Mouse (Mus musculus) heart, embryonic 12.5 days (tissue): ENCODE measurements around the gene Mtus2. TPM values are rescaled to one million over a fixed set of nuclear protein-coding genes. Genes with fewer than 3 reads are reported as not detected.

Experiments used
- ATAC-seq: fragments of 200-750 bp; cut with Nextera tagmentation; 2 replicates; pipeline ENCODE4 v1.8.0; 2017; ENCODE audit warnings: moderate TSS enrichment, moderate library complexity; ENCODE audit not compliant: insufficient number of reproducible peaks, low FRiP score
- H3K27ac ChIP-seq: fragments of 300-500 bp; sonication (generic); 2 replicates; pipeline ENCODE4 v1.5.1; 2016; ENCODE audit warnings: mild to moderate bottlenecking, moderate library complexity; ENCODE audit not compliant: poor library complexity, severe bottlenecking
- H3K27me3 ChIP-seq: fragments of 300-500 bp; sonication (generic); replicated peaks from 2 replicates; pipeline ENCODE4 v1.6.1; 2016; ENCODE audit warnings: mild to moderate bottlenecking, moderate library complexity
- H3K36me3 ChIP-seq: fragments of 300-500 bp; sonication (generic); 2 replicates; pipeline ENCODE4 v1.6.1; 2016; ENCODE audit warnings: mild to moderate bottlenecking, moderate library complexity
- H3K4me1 ChIP-seq: fragments of 300-500 bp; sonication (generic); replicated peaks from 2 replicates; pipeline ENCODE4 v1.6.1; 2016; ENCODE audit warnings: mild to moderate bottlenecking
- H3K4me2 ChIP-seq: fragments of 300-500 bp; sonication (generic); 2 replicates; pipeline ENCODE4 v1.6.1; 2016; ENCODE audit warnings: mild to moderate bottlenecking, moderate library complexity
- H3K4me3 ChIP-seq: fragments of 300-500 bp; sonication (generic); 2 replicates; pipeline ENCODE4 v1.5.1; 2016; ENCODE audit warnings: mild to moderate bottlenecking
- H3K9ac ChIP-seq: fragments of 300-500 bp; sonication (generic); 2 replicates; pipeline ENCODE4 v1.6.1; 2016; ENCODE audit warnings: mild to moderate bottlenecking, moderate library complexity
- H3K9me3 ChIP-seq: fragments of 300-500 bp; sonication (generic); replicated peaks from 2 replicates; pipeline ENCODE4 v1.6.1; 2016; ENCODE audit warnings: mild to moderate bottlenecking, moderate library complexity
- WGBS: fragments of 180-500 bp; shearing (Covaris S2); methylation state at CpG from one replicate; pipeline ENCODE4 v1.1.7; 2016; 5-methylcytosine and 5-hydroxymethylcytosine counted together
- polyA plus RNA-seq: library from polyadenylated mRNA; unstranded; fragments of >200 nt; fragmentation: Nextera tagmentation; extraction: Ambion mirVana; gene quantifications from 2 replicates; pipeline ENCODE4 v1.2.1, GENCODE M21; 2016

Gene Mtus2
- polyA plus RNA-seq, 1 experiment from 2014 or later, result 104 TPM

GRCm38 (mm10) chr5:148283177-148283576 is 326.1 kb downstream of the Mtus2 start:
- WGBS, result 78% methylated on average over 2 of the region's 2 CpGs
- peaks cover 8% of the 10 kb centered on the region; the same call in 1 of the 2 replicates for H3K4me1 ChIP-seq

GRCm38 (mm10) chr5:148283584-148283983 is 326.5 kb downstream of the Mtus2 start:
- no peaks in the 10 kb centered on the region for H3K27me3 ChIP-seq
- no peak for ATAC-seq
- no peak overlapping the region for H3K9ac ChIP-seq
- H3K4me1 ChIP-seq, result peaks cover 9% of the 10 kb centered on the region; the same call in 1 of the 2 replicates
- WGBS, result 83% methylated on average over 3 of the region's 3 CpGs
- no peak overlapping the region for H3K27ac ChIP-seq
- H3K9me3 ChIP-seq, result no peaks in the 10 kb centered on the region
- H3K4me3 ChIP-seq, result no peak overlapping the region
- peaks cover 67% of the 10 kb centered on the region for H3K36me3 ChIP-seq
- no peak overlapping the region for H3K4me2 ChIP-seq

More at GRCm38 (mm10) chr5:148283177-148283576, 326.1 kb downstream of the Mtus2 start:
- H3K4me3 ChIP-seq, result no peak overlapping the region
- peaks cover 71% of the 10 kb centered on the region for H3K36me3 ChIP-seq
- H3K4me2 ChIP-seq, result no peak overlapping the region
- no peak overlapping the region for H3K27ac ChIP-seq
- H3K27me3 ChIP-seq, result no peaks in the 10 kb centered on the region
- H3K9ac ChIP-seq, result no peak overlapping the region
- ATAC-seq, result no peak
- no peaks in the 10 kb centered on the region for H3K9me3 ChIP-seq

GRCm38 (mm10) chr5:148287529-148287928 is 330.4 kb downstream of the Mtus2 start:
- peaks cover 11% of the 10 kb centered on the region for H3K9me3 ChIP-seq
- H3K27me3 ChIP-seq, result no peaks in the 10 kb centered on the region
- H3K4me2 ChIP-seq, result no peak overlapping the region
- no peak overlapping the region for H3K9ac ChIP-seq
- ATAC-seq, result no peak
- 0 out of 2 replicates have a peak, but pooled peaks cover 5% of the 10 kb centered on the region for H3K4me1 ChIP-seq
- H3K27ac ChIP-seq, result no peak overlapping the region
- H3K4me3 ChIP-seq, result no peak overlapping the region
- peaks cover 73% of the 10 kb centered on the region for H3K36me3 ChIP-seq
- WGBS, result 88% methylated on average over 5 of the region's 5 CpGs

- 0 out of 2 replicates have a peak, but pooled peaks cover 5% of the 10 kb centered on the region for H3K4me1 ChIP-seq
- no peak overlapping the region for H3K4me3 ChIP-seq
- 57% methylated on average over 18 of the region's 18 CpGs for WGBS
- no peak overlapping the region for H3K9ac ChIP-seq
- H3K9me3 ChIP-seq, result peaks cover 15% of the 10 kb centered on the region
- H3K27me3 ChIP-seq, result no peaks in the 10 kb centered on the region
- no peak for ATAC-seq
- H3K4me2 ChIP-seq, result no peak overlapping the region
- no peak overlapping the region for H3K27ac ChIP-seq
- peaks cover 79% of the 10 kb centered on the region for H3K36me3 ChIP-seq
These were observed 331.7 kb downstream of the Mtus2 start for GRCm38 (mm10) chr5:148288804-148289203.

- peaks cover 15% of the 10 kb centered on the region for H3K9me3 ChIP-seq
- no peak overlapping the region for H3K4me2 ChIP-seq
- 0 out of 2 replicates have a peak, but pooled peaks cover 5% of the 10 kb centered on the region for H3K4me1 ChIP-seq
- no peak for ATAC-seq
- no peak overlapping the region for H3K4me3 ChIP-seq
- no peak overlapping the region for H3K27ac ChIP-seq
- no peak overlapping the region for H3K9ac ChIP-seq
- WGBS, result 88% methylated on average over 7 of the region's 7 CpGs
- peaks cover 81% of the 10 kb centered on the region for H3K36me3 ChIP-seq
- H3K27me3 ChIP-seq, result no peaks in the 10 kb centered on the region
These were observed 332.8 kb downstream of the Mtus2 start for GRCm38 (mm10) chr5:148289951-148290350.

GRCm38 (mm10) chr5:148292862-148293261 is 335.7 kb downstream of the Mtus2 start:
- H3K36me3 ChIP-seq, result peaks cover 87% of the 10 kb centered on the region
- H3K27me3 ChIP-seq, result no peaks in the 10 kb centered on the region
- no peak for ATAC-seq
- no peak overlapping the region for H3K27ac ChIP-seq
- peaks cover 15% of the 10 kb centered on the region for H3K9me3 ChIP-seq
- 75% methylated on average over 7 of the region's 7 CpGs for WGBS
- no peak overlapping the region for H3K9ac ChIP-seq
- H3K4me3 ChIP-seq, result no peak overlapping the region
- H3K4me1 ChIP-seq, result 0 out of 2 replicates have a peak, but pooled peaks cover 5% of the 10 kb centered on the region
- no peak overlapping the region for H3K4me2 ChIP-seq

GRCm38 (mm10) chr5:148293346-148293745 is 336.2 kb downstream of the Mtus2 start:
- no peak overlapping the region for H3K27ac ChIP-seq
- H3K36me3 ChIP-seq, result peaks cover 92% of the 10 kb centered on the region
- H3K4me1 ChIP-seq, result 0 out of 2 replicates have a peak, but pooled peaks cover 5% of the 10 kb centered on the region
- ATAC-seq, result no peak
- H3K4me2 ChIP-seq, result no peak overlapping the region
- no peaks in the 10 kb centered on the region for H3K27me3 ChIP-seq
- no peak overlapping the region for H3K9ac ChIP-seq
- 79% methylated on average over 7 of the region's 7 CpGs for WGBS
- no peak overlapping the region for H3K4me3 ChIP-seq
- peaks cover 15% of the 10 kb centered on the region for H3K9me3 ChIP-seq

- no peak for ATAC-seq
- Histone ChIP-seq H3K27ac (no peak overlapping the region), H3K4me1 (no peaks in the 10 kb centered on the region), H3K9me3 (peaks cover 7% of the 10 kb centered on the region; the same call in 1 of the 2 replicates), H3K9ac (no peak overlapping the region), H3K36me3 (peaks cover 88% of the 10 kb centered on the region), H3K4me2 (0 out of 2 replicates have a peak overlapping the region, but pooled peaks have one; percentile 1), H3K4me3 (no peak overlapping the region), H3K27me3 (no peaks in the 10 kb centered on the region)
- 80% methylated on average over 11 of the region's 11 CpGs for WGBS
These were observed 345.8 kb downstream of the Mtus2 start for GRCm38 (mm10) chr5:148302968-148303367.

GRCm38 (mm10) chr5:148304112-148304511 is 347.0 kb downstream of the Mtus2 start:
- no peak overlapping the region for H3K27ac ChIP-seq
- no peak for ATAC-seq
- H3K27me3 ChIP-seq, result no peaks in the 10 kb centered on the region
- peaks cover 9% of the 10 kb centered on the region; the same call in 1 of the 2 replicates for H3K9me3 ChIP-seq
- H3K4me1 ChIP-seq, result no peaks in the 10 kb centered on the region
- no peak overlapping the region for H3K9ac ChIP-seq
- no peak overlapping the region for H3K4me3 ChIP-seq
- no peak overlapping the region for H3K4me2 ChIP-seq
- H3K36me3 ChIP-seq, result peaks cover 87% of the 10 kb centered on the region
- 90% methylated on average over 2 of the region's 2 CpGs for WGBS

GRCm38 (mm10) chr5:148310790-148311189 is 353.7 kb downstream of the Mtus2 start:
- no peak overlapping the region for H3K4me2 ChIP-seq
- 61% methylated on average over 10 of the region's 10 CpGs for WGBS
- ATAC-seq, result no peak

GRCm38 (mm10) chr5:148312443-148312842 is 355.3 kb downstream of the Mtus2 start:
- Histone ChIP-seq H3K27me3 (no peaks in the 10 kb centered on the region), H3K4me2 (no peak overlapping the region), H3K27ac (no peak overlapping the region), H3K9ac (no peak overlapping the region), H3K4me3 (no peak overlapping the region), H3K9me3 (0 out of 2 replicates have a peak, but pooled peaks cover 2% of the 10 kb centered on the region), H3K4me1 (no peaks in the 10 kb centered on the region), H3K36me3 (peaks cover 61% of the 10 kb centered on the region)
- 61% methylated on average over 2 of the region's 2 CpGs for WGBS
- no peak for ATAC-seq

More at GRCm38 (mm10) chr5:148310790-148311189, 353.7 kb downstream of the Mtus2 start:
- H3K9me3 ChIP-seq, result 0 out of 2 replicates have a peak, but pooled peaks cover 2% of the 10 kb centered on the region
- no peak overlapping the region for H3K4me3 ChIP-seq
- H3K9ac ChIP-seq, result no peak overlapping the region
- H3K4me1 ChIP-seq, result no peaks in the 10 kb centered on the region
- H3K27ac ChIP-seq, result no peak overlapping the region
- no peaks in the 10 kb centered on the region for H3K27me3 ChIP-seq
- peaks cover 76% of the 10 kb centered on the region for H3K36me3 ChIP-seq

- H3K36me3 ChIP-seq, result peaks cover 45% of the 10 kb centered on the region
These were observed 357.8 kb downstream of the Mtus2 start for GRCm38 (mm10) chr5:148314931-148315330.

More at GRCm38 (mm10) chr5:148314931-148315330, 357.8 kb downstream of the Mtus2 start:
- ATAC-seq, result no peak
- Histone ChIP-seq H3K27me3 (no peaks in the 10 kb centered on the region), H3K9ac (no peak overlapping the region), H3K4me3 (no peak overlapping the region), H3K27ac (no peak overlapping the region), H3K4me1 (no peaks in the 10 kb centered on the region), H3K4me2 (no peak overlapping the region), H3K9me3 (no peaks in the 10 kb centered on the region)
- WGBS, result 94% methylated on average over 5 of the region's 5 CpGs
